Comparison of ENCODE assay signal across 31 mouse cellular contexts in genomic region chr16:18366849-18367248, GRCm38 (mm10).
"Had no signal": no experiment of that assay in that cellular context is flagged by ENCODE, and none has a peak within 500 bp of the region (broad histone marks: within the 10 kb centered on the region; RNA-seq: fewer than 3 reads in every experiment).

No protein-coding gene starts in this region.

- H3K9ac ChIP-seq: limb, embryonic 12.5 days; limb, embryonic 13.5 days; limb, embryonic 15.5 days; liver, embryonic 12.5 days; liver, embryonic 13.5 days; liver, embryonic 14.5 days; liver, embryonic 15.5 days; liver, postnatal 0 days; lung, embryonic 14.5 days; lung, embryonic 15.5 days; midbrain, embryonic 12.5 days; midbrain, embryonic 13.5 days; midbrain, embryonic 15.5 days had no signal

- H3K4me1 ChIP-seq: limb, embryonic 10.5 days; limb, embryonic 12.5 days; limb, embryonic 13.5 days; limb, embryonic 15.5 days; lung, embryonic 15.5 days; midbrain, embryonic 10.5 days; midbrain, embryonic 12.5 days; midbrain, embryonic 13.5 days; midbrain, embryonic 15.5 days had no signal

- H3K4me2 ChIP-seq: limb, embryonic 12.5 days; limb, embryonic 13.5 days; limb, embryonic 15.5 days; liver, embryonic 11.5 days; liver, embryonic 12.5 days; liver, embryonic 13.5 days; liver, embryonic 15.5 days; lung, embryonic 14.5 days; lung, embryonic 15.5 days; midbrain, embryonic 11.5 days; midbrain, embryonic 12.5 days; midbrain, embryonic 13.5 days; midbrain, embryonic 15.5 days had no signal

- DNase-seq: left cerebral cortex, postnatal 4 days; liver; liver, embryonic 13.5 days; liver, postnatal 0 days; lung, adult 18-20 months; lung, adult 2 months; lung, embryonic 14.5 days; lung, postnatal 10 days; lung, postnatal 14 days; lung, postnatal 36 days; lung, postnatal 4 days; midbrain, embryonic 14.5 days had no signal

- H3K36me3 ChIP-seq: limb, embryonic 10.5 days; limb, embryonic 12.5 days; limb, embryonic 13.5 days; limb, embryonic 15.5 days; liver, embryonic 12.5 days; liver, embryonic 13.5 days; liver, embryonic 15.5 days; lung, embryonic 15.5 days; midbrain, embryonic 15.5 days had no signal

- ATAC-seq: liver, embryonic 12.5 days; liver, postnatal 0 days; lung, postnatal 0 days; midbrain, embryonic 13.5 days; midbrain, embryonic 15.5 days; midbrain, embryonic 16.5 days had no signal

- H3K27ac ChIP-seq: limb, embryonic 10.5 days; limb, embryonic 12.5 days; limb, embryonic 13.5 days; limb, embryonic 15.5 days; liver, embryonic 12.5 days; liver, embryonic 13.5 days; liver, embryonic 14.5 days; liver, embryonic 15.5 days; lung, embryonic 15.5 days; macrophage; midbrain, embryonic 10.5 days; midbrain, embryonic 12.5 days; midbrain, embryonic 13.5 days; midbrain, embryonic 15.5 days had no signal

- H3K4me3 ChIP-seq: limb, embryonic 10.5 days; limb, embryonic 12.5 days; limb, embryonic 13.5 days; limb, embryonic 15.5 days; liver, embryonic 12.5 days; liver, embryonic 13.5 days; liver, embryonic 15.5 days; lung, embryonic 15.5 days; megakaryocyte, embryonic 14.5 days; midbrain, embryonic 10.5 days; midbrain, embryonic 12.5 days; midbrain, embryonic 13.5 days; midbrain, embryonic 15.5 days; myocyte had no signal

- H3K9me3 ChIP-seq: limb, embryonic 10.5 days; limb, embryonic 13.5 days; limb, embryonic 15.5 days; liver, embryonic 12.5 days; liver, embryonic 13.5 days; liver, embryonic 15.5 days; lung, embryonic 15.5 days; midbrain, embryonic 12.5 days; midbrain, embryonic 13.5 days; midbrain, embryonic 15.5 days had no signal

- H3K27me3 ChIP-seq: limb, embryonic 12.5 days; limb, embryonic 13.5 days; limb, embryonic 15.5 days; liver, embryonic 12.5 days; liver, embryonic 13.5 days; liver, embryonic 15.5 days; lung, embryonic 15.5 days; midbrain, embryonic 12.5 days; midbrain, embryonic 13.5 days; midbrain, embryonic 15.5 days had no signal
